Mouse (Mus musculus) stomach, embryonic 15.5 days (tissue): ENCODE measurements at regions not wholly inside any gene's neighbourhood (a gene's known extent, or its start where the extent isn't known, plus 50 kb on each side); places are given as distances from the start of the nearest gene placed in this dataset.

Experiments used
- ATAC-seq: fragments of 200-750 bp; cut with Nextera tagmentation; 2 replicates; pipeline ENCODE4 v1.8.0; 2017; ENCODE audit warnings: low read depth, moderate number of reproducible peaks, moderate TSS enrichment; ENCODE audit not compliant: insufficient read depth, low FRiP score
- H3K27ac ChIP-seq: fragments of 300-500 bp; sonication (generic); 2 replicates; pipeline ENCODE4 v1.5.1; 2015; ENCODE audit warnings: mild to moderate bottlenecking, inconsistent platforms
- H3K27me3 ChIP-seq: fragments of 300-500 bp; sonication (generic); replicated peaks from 2 replicates; pipeline ENCODE4 v1.6.1; 2015; ENCODE audit warnings: inconsistent platforms
- H3K36me3 ChIP-seq: fragments of 300-500 bp; sonication (generic); 2 replicates; pipeline ENCODE4 v1.6.1; 2015; ENCODE audit warnings: inconsistent platforms
- H3K4me1 ChIP-seq: fragments of 300-500 bp; sonication (generic); 2 replicates; pipeline ENCODE4 v1.6.1; 2015; ENCODE audit warnings: inconsistent platforms
- H3K4me2 ChIP-seq: fragments of 300-500 bp; sonication (generic); 2 replicates; pipeline ENCODE4 v1.6.1; 2015; ENCODE audit warnings: mild to moderate bottlenecking, inconsistent platforms
- H3K4me3 ChIP-seq: fragments of 300-500 bp; sonication (generic); replicated peaks from 2 replicates; pipeline ENCODE4 v1.5.1; 2015; ENCODE audit warnings: inconsistent platforms
- H3K9ac ChIP-seq: fragments of 300-500 bp; sonication (generic); 2 replicates; pipeline ENCODE4 v1.6.1; 2015; ENCODE audit warnings: inconsistent platforms
- H3K9me3 ChIP-seq: fragments of 300-500 bp; sonication (generic); 2 replicates; pipeline ENCODE4 v1.6.1; 2016; ENCODE audit warnings: inconsistent platforms
- WGBS: fragments of 180-500 bp; shearing (Covaris S2); methylation state at CpG from one replicate; pipeline ENCODE4 v1.1.7; 2015; 5-methylcytosine and 5-hydroxymethylcytosine counted together

DNA sequence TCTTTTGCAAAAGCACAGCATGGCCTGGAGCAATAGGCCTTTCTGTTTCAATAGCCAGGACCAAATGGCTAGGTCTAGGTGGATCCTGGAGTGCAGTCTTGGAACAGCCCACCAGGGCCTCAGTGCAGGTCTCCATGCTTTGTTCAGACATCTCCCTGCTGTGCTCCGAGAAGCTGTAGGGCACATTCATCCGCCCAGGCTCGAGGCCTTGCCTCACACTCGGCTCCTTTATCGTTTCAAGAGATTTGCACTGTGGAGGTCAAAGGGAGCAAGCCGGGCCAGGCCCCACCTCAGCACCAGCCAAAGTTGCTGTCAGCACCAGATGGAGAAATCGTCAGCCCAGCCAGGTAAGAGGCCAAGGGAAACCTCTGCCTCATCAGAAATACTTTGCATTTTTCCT lies 160.3 kb downstream of the Gm10260 start:
- Histone ChIP-seq H3K36me3 (no peaks in the 10 kb centered on the region), H3K27ac (no peak overlapping the region), H3K4me1 (0 out of 2 replicates have a peak, but pooled peaks cover 3% of the 10 kb centered on the region), H3K4me2 (no peak overlapping the region), H3K27me3 (no peaks in the 10 kb centered on the region), H3K9me3 (no peaks in the 10 kb centered on the region), H3K4me3 (no peak overlapping the region), H3K9ac (no peak overlapping the region)
- no peak for ATAC-seq
- 75% methylated on average over 7 of the region's 7 CpGs for WGBS

DNA sequence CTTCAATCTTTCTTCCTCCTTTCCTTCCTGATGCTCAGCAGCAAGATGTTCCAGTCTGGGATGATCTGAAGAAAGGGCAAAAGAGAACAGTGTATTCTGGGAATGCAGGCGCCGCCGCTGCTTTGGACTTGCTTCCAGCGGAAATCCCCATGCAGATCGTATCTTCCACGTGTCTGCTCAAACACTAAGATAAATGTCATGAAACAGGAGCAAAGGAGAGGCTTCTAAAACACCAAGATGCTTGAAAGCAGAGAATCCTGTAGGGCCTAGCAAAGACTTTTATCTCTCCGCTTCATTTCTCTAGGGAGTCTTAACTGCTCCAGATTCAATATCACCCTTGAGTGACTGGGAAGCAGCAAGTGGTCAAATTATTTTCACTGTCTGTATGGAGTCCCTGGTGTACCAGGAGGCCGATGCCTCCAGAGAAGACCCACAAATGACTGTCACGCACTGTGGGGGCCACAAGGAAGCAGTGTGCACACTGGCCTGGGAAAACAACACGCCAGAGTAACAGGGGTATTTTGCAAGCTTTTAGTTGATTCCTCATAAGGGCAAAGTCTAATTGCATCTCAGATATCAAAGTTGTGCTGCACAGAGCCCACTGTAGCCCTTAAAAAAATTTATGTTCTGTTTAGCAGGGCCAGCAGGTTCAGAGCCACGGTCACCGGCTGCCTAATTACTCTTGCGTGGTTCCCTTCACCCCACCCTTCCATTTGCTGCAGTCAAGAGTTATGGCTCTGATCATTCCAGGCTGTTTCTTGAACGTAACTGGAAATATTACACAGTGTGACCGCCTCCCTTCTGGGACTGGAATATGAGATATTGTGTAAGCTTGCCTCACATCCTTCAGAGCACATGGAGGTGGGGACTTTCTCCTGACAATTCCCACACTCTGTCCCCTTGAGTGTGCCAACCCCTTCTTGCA lies 161.7 kb downstream of the Gm10260 start:
- Histone ChIP-seq H3K4me1 (0 out of 2 replicates have a peak, but pooled peaks cover 3% of the 10 kb centered on the region), H3K9ac (no peak overlapping the region), H3K4me3 (no peak overlapping the region), H3K27ac (no peak overlapping the region), H3K36me3 (no peaks in the 10 kb centered on the region), H3K9me3 (no peaks in the 10 kb centered on the region), H3K27me3 (no peaks in the 10 kb centered on the region), H3K4me2 (no peak overlapping the region)
- peak; percentile 56; the same call in 1 of the 2 replicates for ATAC-seq
- 64% methylated on average over 15 of the region's 15 CpGs for WGBS

DNA sequence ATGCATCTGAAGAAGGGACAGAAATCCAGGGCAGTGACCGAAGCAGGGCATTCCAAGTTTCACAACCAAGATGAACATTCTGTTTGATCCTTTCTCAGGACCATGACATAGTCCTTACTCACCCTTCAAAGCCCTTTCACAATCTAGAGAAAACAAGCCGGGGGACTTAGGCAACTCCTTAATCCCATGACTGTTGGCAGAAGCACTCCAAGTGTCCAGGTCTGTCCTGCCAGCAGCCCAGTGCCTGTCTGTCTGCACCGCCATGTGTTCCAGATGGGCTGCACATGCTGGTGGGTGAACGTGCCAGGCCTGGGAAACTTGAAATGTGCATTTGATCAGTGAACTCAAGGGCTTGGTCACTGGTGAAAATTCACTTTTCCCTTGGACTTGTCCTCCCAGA lies 165.6 kb downstream of the Gm10260 start:
- Histone ChIP-seq H3K36me3 (no peaks in the 10 kb centered on the region), H3K27ac (no peak overlapping the region), H3K4me3 (no peak overlapping the region), H3K27me3 (no peaks in the 10 kb centered on the region), H3K4me2 (no peak overlapping the region), H3K4me1 (0 out of 2 replicates have a peak, but pooled peaks cover 3% of the 10 kb centered on the region), H3K9ac (no peak overlapping the region), H3K9me3 (no peaks in the 10 kb centered on the region)
- ATAC-seq = no peak
- 87% methylated on average over 4 of the region's 4 CpGs for WGBS

DNA sequence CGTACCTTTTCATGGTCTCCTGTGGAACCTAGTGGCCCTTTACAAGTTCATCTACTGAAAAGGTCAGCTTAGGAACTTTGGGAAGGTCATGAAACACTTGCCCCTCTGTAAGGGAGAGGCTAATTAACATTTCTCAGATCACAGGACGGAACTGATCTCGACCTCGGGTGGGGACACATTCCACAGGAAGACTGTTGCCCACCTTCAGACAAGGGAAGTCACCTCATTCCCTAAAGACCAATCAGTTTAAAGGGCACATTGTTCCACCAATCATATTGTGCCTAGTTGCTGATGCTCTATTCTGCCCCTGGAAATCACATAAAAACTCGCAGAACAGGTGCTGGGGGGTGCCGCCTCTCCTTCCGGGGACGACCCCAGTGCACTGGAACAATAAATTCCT lies 170.8 kb downstream of the Gm10260 start:
- H3K4me2 ChIP-seq = no peak overlapping the region

DNA sequence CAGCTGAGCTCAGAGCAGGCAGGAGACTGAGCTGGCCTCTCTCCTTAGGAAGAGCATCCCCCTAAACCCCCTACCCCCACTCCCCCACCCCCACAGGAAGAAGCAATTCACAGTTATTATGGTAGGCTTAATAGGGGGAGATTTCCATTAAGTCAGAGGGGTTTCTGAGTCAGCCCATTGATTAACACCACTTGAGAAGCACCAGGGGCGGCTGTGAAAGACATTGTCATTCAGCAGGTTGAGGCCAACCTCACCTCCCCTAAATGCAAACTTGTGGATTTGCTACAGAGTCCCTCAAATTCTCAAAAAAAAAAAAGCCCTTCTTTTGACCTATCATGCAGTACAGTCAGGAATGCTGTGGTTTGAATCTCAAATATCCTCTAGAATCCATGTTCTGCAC lies 172.3 kb downstream of the Gm10260 start:
- WGBS = 78% methylated on average over 1 of the region's 1 CpGs
- Histone ChIP-seq H3K27ac (no peak overlapping the region), H3K9me3 (no peaks in the 10 kb centered on the region), H3K4me3 (no peak overlapping the region), H3K27me3 (no peaks in the 10 kb centered on the region), H3K36me3 (no peaks in the 10 kb centered on the region), H3K4me2 (no peak overlapping the region), H3K9ac (no peak overlapping the region), H3K4me1 (no peaks in the 10 kb centered on the region)
- ATAC-seq = no peak

More for the DNA sequence above, 170.8 kb downstream of the Gm10260 start:
- H3K9ac ChIP-seq = no peak overlapping the region
- no peak overlapping the region for H3K4me3 ChIP-seq
- no peaks in the 10 kb centered on the region for H3K9me3 ChIP-seq
- H3K27ac ChIP-seq = no peak overlapping the region
- no peak for ATAC-seq
- WGBS = 78% methylated on average over 8 of the region's 8 CpGs
- no peaks in the 10 kb centered on the region for H3K36me3 ChIP-seq
- H3K4me1 ChIP-seq = no peaks in the 10 kb centered on the region
- no peaks in the 10 kb centered on the region for H3K27me3 ChIP-seq

DNA sequence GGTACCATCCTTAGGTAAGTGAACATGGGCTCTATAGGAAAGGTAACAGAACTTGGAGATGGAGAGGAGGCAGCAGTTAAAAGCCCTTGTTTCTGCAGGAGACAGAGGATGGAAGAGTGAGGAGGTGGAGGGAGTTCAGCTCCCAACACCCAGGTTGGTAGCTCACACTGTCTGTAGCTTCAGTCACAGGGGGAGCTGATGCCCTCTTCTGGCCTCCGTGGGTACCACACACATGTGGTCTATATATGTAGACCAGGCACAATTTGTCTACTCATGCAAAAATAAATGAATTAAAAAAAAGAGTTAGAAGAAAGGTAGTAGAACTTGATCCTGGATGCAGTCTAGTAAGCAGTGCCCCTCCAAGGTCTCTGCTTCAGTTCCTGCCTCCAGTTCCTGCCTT lies 173.3 kb downstream of the Gm10260 start:
- H3K4me1 ChIP-seq = no peaks in the 10 kb centered on the region
- 81% methylated on average over 1 of the region's 1 CpGs for WGBS
- no peak overlapping the region for H3K9ac ChIP-seq
- no peak overlapping the region for H3K4me2 ChIP-seq
- H3K27me3 ChIP-seq = no peaks in the 10 kb centered on the region
- H3K36me3 ChIP-seq = no peaks in the 10 kb centered on the region
- no peaks in the 10 kb centered on the region for H3K9me3 ChIP-seq
- H3K4me3 ChIP-seq = no peak overlapping the region
- no peak overlapping the region for H3K27ac ChIP-seq
- ATAC-seq = no peak

DNA sequence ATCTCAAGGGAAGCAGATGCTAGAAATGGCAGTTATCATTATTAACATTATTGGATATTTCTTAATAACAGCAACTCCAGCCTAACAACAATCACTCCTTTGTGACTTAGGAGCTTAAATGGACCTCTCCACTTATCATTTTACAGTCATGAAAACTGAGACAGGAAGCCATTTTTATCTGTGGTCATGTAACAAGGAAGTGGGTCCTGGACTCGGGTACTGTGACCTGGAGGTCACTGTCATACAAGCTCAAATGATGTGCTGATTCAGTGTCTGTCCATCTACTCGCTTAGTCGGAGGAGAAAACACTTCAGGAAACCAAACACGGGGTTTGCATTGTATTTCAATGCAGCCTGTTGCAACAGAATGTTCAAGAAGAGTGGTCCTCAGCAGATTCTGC lies 176.4 kb downstream of the Gm10260 start:
- no peak for ATAC-seq
- H3K36me3 ChIP-seq = no peaks in the 10 kb centered on the region
- no peak overlapping the region for H3K4me3 ChIP-seq
- no peak overlapping the region for H3K9ac ChIP-seq
- 71% methylated on average over 4 of the region's 4 CpGs for WGBS
- no peaks in the 10 kb centered on the region for H3K9me3 ChIP-seq
- no peaks in the 10 kb centered on the region for H3K27me3 ChIP-seq
- H3K27ac ChIP-seq = no peak overlapping the region
- H3K4me1 ChIP-seq = no peaks in the 10 kb centered on the region
- H3K4me2 ChIP-seq = no peak overlapping the region

DNA sequence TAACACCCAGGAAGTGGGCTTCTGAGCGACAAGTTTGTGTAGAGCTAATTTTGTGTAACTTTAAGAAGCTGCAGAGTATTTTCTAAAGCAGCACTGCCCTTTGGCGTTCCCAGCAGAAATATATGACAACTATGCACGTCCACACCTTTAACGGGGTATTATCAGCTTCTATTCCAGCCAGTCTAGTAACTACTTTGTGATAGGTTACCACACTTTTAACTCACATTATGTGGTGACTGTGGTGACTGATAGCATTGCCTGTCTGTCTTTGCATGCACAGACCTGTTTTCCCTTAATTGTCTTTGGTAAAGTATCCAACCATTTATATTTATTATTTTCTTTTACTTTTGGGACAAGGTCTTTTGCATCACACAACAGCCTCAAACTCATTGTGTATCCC lies 179.1 kb downstream of the Gm10260 start:
- Histone ChIP-seq H3K4me3 (no peak overlapping the region), H3K4me1 (peaks cover 4% of the 10 kb centered on the region; the same call in 1 of the 2 replicates), H3K36me3 (no peaks in the 10 kb centered on the region), H3K27ac (no peak overlapping the region), H3K27me3 (no peaks in the 10 kb centered on the region), H3K4me2 (no peak overlapping the region), H3K9ac (no peak overlapping the region), H3K9me3 (no peaks in the 10 kb centered on the region)
- no peak for ATAC-seq
- 69% methylated on average over 4 of the region's 4 CpGs for WGBS

DNA sequence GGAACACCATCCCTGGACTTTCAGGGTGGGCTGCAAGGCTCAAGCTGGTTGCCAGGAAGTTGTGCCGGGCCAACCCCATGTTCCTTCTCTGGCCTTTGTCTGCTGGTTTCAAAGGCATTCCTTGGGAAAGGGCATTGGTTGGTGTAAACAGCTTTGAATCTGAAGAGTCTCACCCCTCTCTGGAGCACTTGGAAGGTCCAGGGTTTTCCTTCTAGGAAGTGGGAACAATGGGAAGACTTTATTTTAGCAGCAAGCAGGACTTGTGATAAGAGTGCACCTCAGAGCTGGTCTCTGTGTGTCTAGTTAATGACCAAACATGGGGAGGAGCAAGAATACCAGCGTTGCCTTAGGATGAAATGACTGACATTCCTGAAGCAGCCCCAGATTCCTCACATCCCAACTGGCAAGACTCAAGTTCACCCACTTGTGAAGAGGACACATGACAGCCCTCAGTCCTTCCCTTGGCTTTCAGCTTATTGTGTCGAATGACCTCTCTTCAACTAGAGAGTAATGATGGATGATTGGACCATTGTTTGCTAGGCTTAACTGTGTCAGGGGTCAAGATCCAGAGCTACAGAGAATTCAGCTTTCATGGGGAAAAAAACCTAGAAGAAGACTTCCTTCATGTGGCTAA lies 180.1 kb downstream of the Gm10260 start:
- H3K9me3 ChIP-seq = no peaks in the 10 kb centered on the region
- no peak overlapping the region for H3K4me2 ChIP-seq
- no peak; the same call in 1 of the 2 replicates for ATAC-seq
- no peak overlapping the region for H3K9ac ChIP-seq
- H3K4me1 ChIP-seq = peaks cover 4% of the 10 kb centered on the region; the same call in 1 of the 2 replicates
- H3K27me3 ChIP-seq = no peaks in the 10 kb centered on the region
- no peak overlapping the region for H3K4me3 ChIP-seq
- 0 out of 2 replicates have a peak overlapping the region, but pooled peaks have one; percentile 3 for H3K27ac ChIP-seq
- no peaks in the 10 kb centered on the region for H3K36me3 ChIP-seq
- 36% methylated on average over 3 of the region's 3 CpGs for WGBS

DNA sequence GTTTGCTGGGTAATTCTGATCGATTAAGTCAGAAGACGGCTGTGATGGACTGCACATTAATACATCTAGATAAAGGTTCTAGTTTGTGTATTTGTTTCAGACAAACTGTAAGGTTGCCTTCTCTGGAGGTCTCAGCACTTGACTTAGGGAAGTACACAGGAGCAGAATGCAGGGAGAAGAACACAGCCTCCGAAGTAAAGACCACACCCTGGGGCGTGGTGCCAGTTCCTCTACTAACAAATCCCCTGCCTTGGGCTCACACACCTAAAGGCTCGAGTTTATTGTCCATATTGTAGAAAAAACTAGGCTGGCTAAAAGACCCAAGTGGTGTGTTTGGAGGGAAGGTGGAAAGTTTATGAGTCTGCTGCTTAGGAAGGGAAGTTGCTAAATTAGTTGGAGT lies 181.8 kb downstream of the Gm10260 start:
- Histone ChIP-seq H3K27me3 (no peaks in the 10 kb centered on the region), H3K4me1 (peaks cover 4% of the 10 kb centered on the region; the same call in 1 of the 2 replicates), H3K27ac (no peak overlapping the region), H3K36me3 (no peaks in the 10 kb centered on the region), H3K9me3 (no peaks in the 10 kb centered on the region), H3K4me2 (no peak overlapping the region), H3K4me3 (no peak overlapping the region), H3K9ac (no peak overlapping the region)
- no peak for ATAC-seq
- WGBS = 47% methylated on average over 5 of the region's 5 CpGs

DNA sequence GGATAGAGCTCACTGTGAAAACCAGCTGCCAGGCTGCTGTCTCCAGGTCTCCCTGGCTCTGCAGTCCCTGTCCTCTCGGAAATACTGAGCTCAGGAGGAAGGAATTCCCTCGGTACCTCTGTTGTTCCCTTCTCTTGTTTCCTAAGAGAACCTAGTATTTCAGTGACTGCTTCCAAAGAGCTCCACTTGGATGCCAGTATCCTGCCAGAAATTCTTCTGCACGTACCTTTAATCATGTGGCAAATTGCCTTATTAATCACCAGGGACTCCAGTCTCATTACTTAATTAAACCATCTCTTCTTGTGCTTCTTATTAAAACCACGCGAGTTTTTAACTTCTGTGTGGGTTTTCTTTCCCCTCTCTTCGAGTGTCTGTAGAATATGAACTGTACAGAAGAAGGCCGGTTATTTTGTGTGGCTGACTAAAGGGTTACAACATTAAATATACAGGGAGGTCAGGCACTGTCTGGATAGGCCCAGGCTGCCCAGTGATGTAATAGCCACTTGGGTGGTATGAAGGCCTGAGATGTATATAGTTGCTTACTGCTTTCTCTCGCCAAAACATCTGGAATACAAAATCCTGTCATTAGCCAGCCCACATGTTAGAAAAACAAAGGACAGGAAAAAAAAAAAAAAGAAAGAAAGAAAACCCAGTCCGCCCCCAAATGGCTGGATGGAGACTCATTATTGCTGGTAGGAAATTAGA lies 183.2 kb downstream of the Gm10260 start:
- 45% methylated on average over 9 of the region's 9 CpGs for WGBS
- peaks cover 4% of the 10 kb centered on the region; the same call in 1 of the 2 replicates for H3K4me1 ChIP-seq
- H3K9ac ChIP-seq = no peak overlapping the region
- no peak overlapping the region for H3K4me3 ChIP-seq
- no peak overlapping the region for H3K4me2 ChIP-seq
- no peaks in the 10 kb centered on the region for H3K9me3 ChIP-seq
- ATAC-seq = peak; percentile 59; the same call in 1 of the 2 replicates
- no peaks in the 10 kb centered on the region for H3K36me3 ChIP-seq
- no peaks in the 10 kb centered on the region for H3K27me3 ChIP-seq
- peak overlapping the region; percentile 72 for H3K27ac ChIP-seq

DNA sequence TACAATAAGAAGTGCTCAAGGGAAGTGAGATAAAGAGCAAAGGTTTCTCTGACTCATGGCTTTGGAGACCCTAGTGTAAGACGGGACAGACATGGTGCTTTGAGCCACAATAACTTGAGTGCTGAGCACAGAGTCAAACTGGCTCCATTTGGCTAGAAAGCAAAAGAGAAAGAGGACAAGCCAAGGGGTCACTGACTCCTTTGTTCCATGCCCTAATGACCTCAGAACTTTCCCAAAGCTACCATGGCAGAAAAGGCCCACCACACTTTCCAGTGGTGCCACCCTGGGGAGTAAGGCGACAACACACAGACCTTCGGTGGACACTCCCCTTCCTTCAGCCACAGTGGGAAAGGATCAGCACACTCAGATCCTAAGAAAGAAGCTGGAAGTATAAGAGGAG lies 186.8 kb downstream of the Gm10260 start:
- peaks cover 9% of the 10 kb centered on the region; the same call in 1 of the 2 replicates for H3K4me1 ChIP-seq
- H3K4me2 ChIP-seq = no peak overlapping the region
- 86% methylated on average over 3 of the region's 3 CpGs for WGBS
- H3K36me3 ChIP-seq = no peaks in the 10 kb centered on the region
- no peak overlapping the region for H3K27ac ChIP-seq
- no peak for ATAC-seq
- no peak overlapping the region for H3K9ac ChIP-seq
- no peaks in the 10 kb centered on the region for H3K27me3 ChIP-seq
- no peak overlapping the region for H3K4me3 ChIP-seq
- H3K9me3 ChIP-seq = no peaks in the 10 kb centered on the region
